Mouse (Mus musculus) ES-E14 (cell line): ENCODE data around the gene Gsap.
"Not testable (repeated sequence)": the region's sequence is repeated elsewhere in the genome, so short reads cannot be mapped to it uniquely, and the experiment has no call there.

ENCODE experiments used
- CHD2 ChIP-seq: IDR thresholded peaks from 2 replicates; pipeline ENCODE4 v1.6.1; 2014; ENCODE audit warnings: mild to moderate bottlenecking, low read depth, low read length, inconsistent platforms
- HCFC1 ChIP-seq: IDR thresholded peaks from 2 replicates; pipeline ENCODE4 v1.6.1; 2012; ENCODE audit warnings: low read length, inconsistent platforms, borderline replicate concordance; ENCODE audit not compliant: insufficient read depth
- MAFK ChIP-seq: IDR thresholded peaks from 2 replicates; pipeline ENCODE4 v1.6.1; 2014; ENCODE audit warnings: mild to moderate bottlenecking, low read depth, low read length, inconsistent platforms; ENCODE audit not compliant: insufficient read depth
- ZC3H11A ChIP-seq: IDR thresholded peaks from 2 replicates; pipeline ENCODE4 v1.6.1; 2012; ENCODE audit warnings: low read depth, mild to moderate bottlenecking, inconsistent platforms, low read length, borderline replicate concordance
- ZNF384 ChIP-seq: IDR thresholded peaks from 2 replicates; pipeline ENCODE4 v1.6.1; 2012; ENCODE audit warnings: low read depth, low read length, inconsistent platforms

DNA sequence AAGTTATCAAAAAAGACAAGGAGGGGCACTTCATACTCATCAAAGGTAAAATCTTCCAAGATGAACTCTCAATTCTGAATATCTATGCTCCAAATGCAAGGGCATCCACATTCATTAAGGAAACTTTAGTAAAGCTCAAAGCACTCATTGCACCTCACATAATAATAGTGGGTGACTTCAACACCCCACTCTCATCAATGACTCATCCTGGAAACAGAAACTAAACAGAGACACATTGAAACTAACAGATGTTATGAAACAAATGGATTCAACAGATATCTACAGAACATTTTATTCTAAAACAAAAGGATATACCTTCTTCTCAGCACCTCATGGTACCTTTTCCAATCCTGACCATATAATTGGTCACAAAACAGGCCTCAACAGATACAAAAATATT lies 156.2 kb downstream of the Gsap start:
- TF ChIP-seq CHD2, ZNF384, HCFC1, MAFK, ZC3H11A: not testable (repeated sequence)
